Mouse (Mus musculus): ENCODE results near the gene Hmox1.

GRCm38 (mm10) chr8:75137536-75137935 lies 44.1 kb downstream of the Hmox1 start:
- TF ChIP-seq CTCF (IDR thresholded peaks at IDR 0.05; ENCODE audit: low read depth): no peak
- no peak for TF ChIP-seq EP300 (IDR thresholded peaks at IDR 0.05; ENCODE audit: low read depth)

Measured in liver, embryonic 14.5 days (tissue).